Mouse (Mus musculus) heart, adult 2 months (tissue): ENCODE data around the gene Arhgap23.

Experiments used
- CTCF ChIP-seq: fragments of 200-600 bp; IDR thresholded peaks from 2 replicates; pipeline ENCODE4 v1.8.1; 2022; ENCODE audit warnings: antibody characterized with exemption, mild to moderate bottlenecking, moderate library complexity
- EP300 ChIP-seq: fragments of 200-500 bp; IDR thresholded peaks from 2 replicates; pipeline ENCODE4 v1.6.1; 2011; ENCODE audit warnings: low read depth, low read length, control low read depth; ENCODE audit not compliant: insufficient read depth

DNA sequence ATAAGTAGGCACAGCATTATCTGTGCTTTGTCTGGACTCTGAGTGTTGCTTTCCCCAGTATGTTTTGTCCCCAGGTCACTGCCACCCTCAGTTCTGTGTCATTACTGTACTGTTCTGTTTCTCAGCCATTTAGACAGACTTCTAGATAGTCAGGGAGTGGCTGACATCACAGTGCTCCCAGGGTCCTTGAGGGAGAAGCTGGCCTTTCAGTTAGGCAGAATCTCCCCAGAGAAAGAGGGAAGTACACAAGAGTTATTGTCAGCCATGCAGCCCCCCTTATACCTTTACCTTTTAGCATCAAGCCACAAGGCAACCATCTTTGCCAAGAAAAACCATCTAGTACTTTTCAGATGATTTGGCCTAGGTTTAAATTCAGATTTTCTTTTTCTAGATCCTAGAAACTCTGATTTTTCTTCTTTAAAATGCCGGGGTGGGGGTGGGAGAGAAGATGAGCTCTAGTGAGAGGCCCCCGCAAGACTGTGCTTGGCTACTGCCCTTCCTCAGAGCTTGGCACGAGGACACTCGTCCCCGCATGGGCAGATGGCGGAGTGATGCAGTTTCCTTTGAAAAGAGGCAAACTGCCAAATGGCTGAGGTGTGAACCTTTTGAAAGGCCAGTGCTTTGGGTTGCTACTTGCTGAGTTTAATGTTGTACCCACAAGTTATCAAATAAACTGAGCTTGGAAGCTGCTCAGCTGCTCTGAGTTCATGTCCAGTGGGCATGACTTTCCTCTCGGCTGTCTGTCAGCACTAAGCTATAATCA lies 44.8 kb upstream of the Arhgap23 start:
- TF ChIP-seq EP300 = no peak
- TF ChIP-seq CTCF = no peak
